Mouse (Mus musculus) kidney, embryonic 14.5 days (tissue): ENCODE data around the gene Cers6. TPM values are rescaled to one million over a fixed set of nuclear protein-coding genes. Genes with fewer than 3 reads are reported as not detected.

ENCODE experiments used
- ATAC-seq: fragments of 200-750 bp; cut with Nextera tagmentation; 2 replicates; pipeline ENCODE4 v1.8.0; 2017; ENCODE audit warnings: moderate number of reproducible peaks, mild to moderate bottlenecking, moderate TSS enrichment, moderate library complexity; ENCODE audit not compliant: low FRiP score, low TSS enrichment
- H3K27ac ChIP-seq: fragments of 300-500 bp; sonication (generic); 2 replicates; pipeline ENCODE4 v1.5.1; 2014; ENCODE audit warnings: low read depth, mild to moderate bottlenecking, low read length, moderate library complexity, mixed read lengths
- H3K27me3 ChIP-seq: fragments of 300-500 bp; sonication (generic); 2 replicates; pipeline ENCODE4 v1.6.1; 2014; ENCODE audit warnings: mild to moderate bottlenecking, low read length; ENCODE audit not compliant: control insufficient read depth, insufficient read depth
- H3K36me3 ChIP-seq: fragments of 300-500 bp; sonication (generic); 2 replicates; pipeline ENCODE4 v1.6.1; 2014; ENCODE audit warnings: low read length, mixed read lengths; ENCODE audit not compliant: control insufficient read depth, insufficient read depth
- H3K4me1 ChIP-seq: fragments of 300-500 bp; sonication (generic); 2 replicates; pipeline ENCODE4 v1.6.1; 2014; ENCODE audit warnings: low read length, mixed read lengths; ENCODE audit not compliant: control insufficient read depth, insufficient read depth
- H3K4me2 ChIP-seq: fragments of 300-500 bp; sonication (generic); replicated peaks from 2 replicates; pipeline ENCODE4 v1.6.1; 2014; ENCODE audit warnings: low read depth, mild to moderate bottlenecking, low read length
- H3K4me3 ChIP-seq: fragments of 300-500 bp; sonication (generic); 2 replicates; pipeline ENCODE4 v1.5.1; 2014; ENCODE audit warnings: mild to moderate bottlenecking, low read length
- H3K9ac ChIP-seq: fragments of 300-500 bp; sonication (generic); 2 replicates; pipeline ENCODE4 v1.6.1; 2014; ENCODE audit warnings: low read depth, mild to moderate bottlenecking, low read length, moderate library complexity
- H3K9me3 ChIP-seq: fragments of 300-500 bp; sonication (generic); 2 replicates; pipeline ENCODE4 v1.6.1; 2016; ENCODE audit warnings: low read length; ENCODE audit not compliant: control insufficient read depth
- whole genome bisulfite sequencing: fragments of 180-500 bp; shearing (Covaris S2); extraction: QIAGEN DNeasy Blood & Tissue Kit; methylation state at CpG from one replicate; pipeline ENCODE4 v1.1.7; 2014; 5-methylcytosine and 5-hydroxymethylcytosine counted together
- polyA plus RNA-seq: library from polyadenylated mRNA; unstranded; fragments of >200 nt; fragmentation: Nextera tagmentation; extraction: Ambion mirVana; gene quantifications from 2 replicates; pipeline ENCODE4 v1.2.1, GENCODE M21; 2014

Cers6 gene
- polyA plus RNA-seq, 1 experiment from 2014 or later = 46.7 TPM

DNA sequence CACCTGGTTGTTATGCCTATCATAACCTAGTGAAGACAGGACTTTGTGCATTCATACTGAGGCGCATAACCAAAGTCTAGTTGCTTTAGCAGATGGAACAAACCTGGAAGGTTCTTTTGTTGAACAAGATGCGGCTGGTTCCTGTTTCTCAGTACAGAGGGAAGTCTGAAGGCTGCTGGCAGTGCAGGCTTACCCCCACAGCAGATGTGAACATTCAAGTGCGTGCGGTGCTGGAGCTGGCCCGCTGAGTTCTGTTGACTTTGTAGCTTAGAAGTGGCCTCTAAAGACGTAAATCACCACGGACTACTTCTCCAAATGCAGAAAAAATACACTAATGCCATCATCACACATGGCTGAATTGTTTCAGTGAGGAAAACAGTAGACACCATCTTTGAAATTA, 186.1 kb downstream of the Cers6 start:
- 0 out of 2 replicates have a peak, but pooled peaks cover 2% of the 10 kb centered on the region for H3K4me1 ChIP-seq
- H3K9ac ChIP-seq = no peak overlapping the region
- H3K27ac ChIP-seq = no peak overlapping the region
- no peak overlapping the region for H3K4me2 ChIP-seq
- WGBS = 35% methylated on average over 7 of the region's 7 CpGs
- no peaks in the 10 kb centered on the region for H3K27me3 ChIP-seq
- H3K9me3 ChIP-seq = no peaks in the 10 kb centered on the region
- H3K36me3 ChIP-seq = no peaks in the 10 kb centered on the region
- ATAC-seq = 0 out of 2 replicates have a peak, but pooled peaks have one; percentile 51
- no peak overlapping the region for H3K4me3 ChIP-seq

DNA sequence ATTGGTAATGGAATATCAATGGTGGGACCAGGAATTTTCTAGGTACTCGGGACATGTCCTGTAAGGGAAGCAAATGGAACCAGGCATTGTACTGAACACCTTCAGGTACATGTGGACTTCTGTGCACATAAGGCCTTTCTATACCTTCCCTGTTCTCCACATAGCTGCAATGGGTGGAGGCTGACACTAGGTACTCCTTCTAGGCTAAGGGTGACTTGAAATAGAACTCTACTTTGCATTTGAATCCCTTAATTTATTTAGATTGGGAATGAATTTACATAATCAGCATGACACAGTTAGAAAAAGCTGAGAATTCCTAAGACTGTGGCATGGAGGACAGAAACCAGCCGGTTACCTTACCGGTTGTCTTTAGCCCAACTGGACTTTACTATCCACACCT, 186.6 kb downstream of the Cers6 start:
- 89% methylated on average over 3 of the region's 3 CpGs for WGBS
- Histone ChIP-seq H3K27ac (no peak overlapping the region), H3K9ac (no peak overlapping the region), H3K4me2 (no peak overlapping the region), H3K4me3 (no peak overlapping the region), H3K27me3 (no peaks in the 10 kb centered on the region), H3K4me1 (0 out of 2 replicates have a peak, but pooled peaks cover 2% of the 10 kb centered on the region), H3K36me3 (no peaks in the 10 kb centered on the region), H3K9me3 (no peaks in the 10 kb centered on the region)
- ATAC-seq = no peak

DNA sequence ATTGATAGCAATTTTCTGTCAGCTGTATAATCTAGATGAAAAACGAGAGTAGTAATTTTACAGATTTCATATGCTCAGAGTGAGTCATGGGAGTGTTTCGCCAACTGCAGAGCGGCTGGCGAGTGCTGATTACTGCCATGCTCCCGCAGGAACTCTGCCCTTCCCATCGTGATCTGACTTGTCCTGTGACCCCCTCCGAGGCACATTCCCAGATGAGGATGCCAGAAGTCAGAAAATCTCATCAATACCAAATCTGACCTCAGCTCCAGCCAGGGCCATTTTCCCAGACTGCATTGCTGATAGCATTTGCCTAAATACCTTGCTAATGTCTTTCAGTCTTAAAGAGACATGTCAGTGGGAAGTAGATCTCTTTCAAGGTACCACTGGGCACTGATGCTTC, 187.9 kb downstream of the Cers6 start:
- H3K9me3 ChIP-seq = no peaks in the 10 kb centered on the region
- 0 out of 2 replicates have a peak, but pooled peaks cover 8% of the 10 kb centered on the region for H3K4me1 ChIP-seq
- no peak overlapping the region for H3K27ac ChIP-seq
- no peak overlapping the region for H3K4me3 ChIP-seq
- H3K27me3 ChIP-seq = no peaks in the 10 kb centered on the region
- H3K9ac ChIP-seq = no peak overlapping the region
- no peak overlapping the region for H3K4me2 ChIP-seq
- H3K36me3 ChIP-seq = no peaks in the 10 kb centered on the region
- 71% methylated on average over 7 of the region's 7 CpGs for WGBS
- ATAC-seq = no peak

DNA sequence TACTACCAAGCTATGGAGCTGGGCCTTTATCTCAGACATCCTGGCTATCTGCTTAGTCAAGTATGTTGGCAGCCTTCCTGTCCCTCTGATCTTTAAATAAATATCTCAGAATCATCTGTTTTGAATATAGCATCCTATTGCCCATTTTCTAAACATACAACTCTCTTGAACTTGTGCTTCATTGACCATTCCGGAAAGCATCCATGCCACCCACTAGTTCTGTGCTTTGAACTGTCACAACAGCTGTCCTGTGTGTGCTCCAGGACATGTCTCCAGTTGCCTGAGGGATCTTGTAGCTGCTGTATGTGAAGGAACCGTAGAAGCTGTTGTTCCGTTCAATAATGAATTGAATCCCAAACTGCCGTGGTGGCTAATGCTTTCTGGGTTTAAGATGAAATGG, 188.9 kb downstream of the Cers6 start:
- no peak for ATAC-seq
- H3K27me3 ChIP-seq = no peaks in the 10 kb centered on the region
- WGBS = 78% methylated on average over 4 of the region's 4 CpGs

GRCm38 (mm10) chr2:69051596-69051995, 190.4 kb downstream of the Cers6 start:
- Histone ChIP-seq H3K27ac (no peak overlapping the region), H3K4me1 (0 out of 2 replicates have a peak, but pooled peaks cover 8% of the 10 kb centered on the region), H3K4me2 (no peak overlapping the region), H3K36me3 (no peaks in the 10 kb centered on the region), H3K9ac (no peak overlapping the region), H3K9me3 (no peaks in the 10 kb centered on the region), H3K27me3 (no peaks in the 10 kb centered on the region), H3K4me3 (no peak overlapping the region)
- WGBS = 57% methylated on average over 1 of the region's 1 CpGs
- no peak for ATAC-seq

More for the DNA sequence above, 188.9 kb downstream of the Cers6 start:
- no peak overlapping the region for H3K4me2 ChIP-seq
- no peak overlapping the region for H3K4me3 ChIP-seq
- H3K9ac ChIP-seq = no peak overlapping the region
- H3K9me3 ChIP-seq = no peaks in the 10 kb centered on the region
- no peaks in the 10 kb centered on the region for H3K36me3 ChIP-seq
- H3K27ac ChIP-seq = no peak overlapping the region
- 0 out of 2 replicates have a peak, but pooled peaks cover 8% of the 10 kb centered on the region for H3K4me1 ChIP-seq

DNA sequence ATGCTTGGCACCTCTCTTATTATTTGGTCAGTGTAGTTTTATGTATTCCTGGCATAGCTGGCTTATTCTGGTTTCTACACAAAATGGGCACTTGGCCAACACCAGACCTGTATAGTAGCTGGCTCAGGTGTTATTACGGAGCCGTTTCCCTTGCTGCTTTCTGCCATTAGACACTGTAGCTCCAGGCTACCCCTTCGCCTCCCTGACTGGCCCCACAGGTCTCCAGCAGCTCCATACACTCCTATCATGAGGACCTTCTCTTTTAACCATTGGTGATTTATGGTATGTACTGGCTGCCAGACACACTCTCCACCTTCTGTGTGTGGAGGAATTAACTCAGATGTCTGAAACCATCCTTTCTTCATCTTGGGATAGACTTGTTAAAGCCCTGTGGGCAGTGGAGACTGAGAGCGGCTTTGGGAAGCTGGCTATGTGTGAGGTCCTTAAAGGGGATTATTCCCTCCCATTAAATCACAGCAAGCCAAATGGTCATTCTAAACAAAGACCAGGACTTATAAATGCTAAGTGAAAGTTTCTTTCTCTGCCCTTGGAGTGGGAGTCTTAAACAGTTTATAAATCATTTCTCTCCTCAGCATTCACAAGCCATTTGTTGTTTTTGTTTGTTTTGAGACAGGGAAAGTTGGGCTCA, 192.1 kb downstream of the Cers6 start:
- peak; percentile 74 for ATAC-seq
- WGBS = 33% methylated on average over 4 of the region's 4 CpGs

DNA sequence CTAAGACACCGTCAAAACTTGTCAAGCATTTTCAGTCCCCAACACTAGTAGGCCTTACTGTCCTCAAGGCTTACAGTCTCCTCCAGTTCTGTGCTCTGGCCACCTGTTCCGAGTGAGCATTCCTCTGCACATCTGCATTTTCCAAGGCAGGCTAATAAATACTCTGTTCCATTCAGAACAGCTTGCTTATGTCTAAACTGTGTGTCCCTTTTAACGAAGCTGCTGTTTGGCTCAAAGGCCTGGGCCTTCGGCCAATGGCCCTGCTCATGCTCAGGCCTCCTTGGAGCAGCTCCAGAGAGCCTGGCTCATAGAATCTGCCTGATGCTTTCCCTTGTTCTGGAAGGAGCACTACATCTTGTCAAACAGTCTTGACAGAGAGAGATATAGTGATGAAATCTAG, 193.0 kb downstream of the Cers6 start:
- no peaks in the 10 kb centered on the region for H3K9me3 ChIP-seq
- 57% methylated on average over 4 of the region's 4 CpGs for WGBS
- H3K27ac ChIP-seq = 0 out of 2 replicates have a peak overlapping the region, but pooled peaks have one; percentile 11
- H3K36me3 ChIP-seq = no peaks in the 10 kb centered on the region
- H3K27me3 ChIP-seq = no peaks in the 10 kb centered on the region
- H3K4me3 ChIP-seq = no peak overlapping the region
- H3K9ac ChIP-seq = no peak overlapping the region
- 0 out of 2 replicates have a peak, but pooled peaks cover 6% of the 10 kb centered on the region for H3K4me1 ChIP-seq
- ATAC-seq = peak; percentile 87
- H3K4me2 ChIP-seq = no peak overlapping the region

More for the DNA sequence above, 192.1 kb downstream of the Cers6 start:
- Histone ChIP-seq H3K4me1 (0 out of 2 replicates have a peak, but pooled peaks cover 6% of the 10 kb centered on the region), H3K4me2 (no peak overlapping the region), H3K36me3 (no peaks in the 10 kb centered on the region), H3K9me3 (no peaks in the 10 kb centered on the region), H3K27ac (0 out of 2 replicates have a peak overlapping the region, but pooled peaks have one; percentile 11), H3K4me3 (no peak overlapping the region), H3K9ac (no peak overlapping the region), H3K27me3 (no peaks in the 10 kb centered on the region)

GRCm38 (mm10) chr2:69055174-69055573, 193.9 kb downstream of the Cers6 start:
- Histone ChIP-seq H3K27me3 (no peaks in the 10 kb centered on the region), H3K36me3 (no peaks in the 10 kb centered on the region), H3K27ac (no peak overlapping the region), H3K4me1 (0 out of 2 replicates have a peak, but pooled peaks cover 6% of the 10 kb centered on the region), H3K9ac (no peak overlapping the region), H3K9me3 (no peaks in the 10 kb centered on the region), H3K4me2 (no peak overlapping the region), H3K4me3 (no peak overlapping the region)
- ATAC-seq = no peak
- WGBS = 89% methylated on average over 6 of the region's 6 CpGs

DNA sequence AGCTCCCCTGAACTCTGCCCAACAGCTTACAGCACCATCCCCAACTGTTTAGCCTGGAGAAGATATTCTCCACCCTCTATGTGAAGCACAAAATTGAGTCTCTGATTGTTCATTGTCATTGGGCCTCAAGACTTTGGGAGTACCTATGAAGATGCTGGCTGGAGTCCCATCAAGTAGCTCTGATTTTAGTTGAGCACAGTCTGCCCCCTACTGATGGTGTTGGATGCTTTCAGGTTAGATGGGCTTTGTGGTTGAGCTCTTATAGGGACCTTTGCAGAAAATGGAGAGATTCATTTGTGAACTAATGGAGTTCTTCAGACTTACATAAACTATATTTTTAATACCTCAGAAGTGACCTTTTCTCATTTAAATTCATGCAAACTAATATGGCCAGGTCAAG, 200.1 kb downstream of the Cers6 start:
- Histone ChIP-seq H3K27me3 (no peaks in the 10 kb centered on the region), H3K4me3 (no peak overlapping the region)
- ATAC-seq = no peak

More for the DNA sequence above, 200.1 kb downstream of the Cers6 start:
- H3K4me2 ChIP-seq = no peak overlapping the region
- H3K4me1 ChIP-seq = no peaks in the 10 kb centered on the region
- no peak overlapping the region for H3K9ac ChIP-seq
- H3K27ac ChIP-seq = no peak overlapping the region
- no peaks in the 10 kb centered on the region for H3K9me3 ChIP-seq
- H3K36me3 ChIP-seq = no peaks in the 10 kb centered on the region
